14 mouse cellular contexts compared by ENCODE assay signal in the genomic region with DNA sequence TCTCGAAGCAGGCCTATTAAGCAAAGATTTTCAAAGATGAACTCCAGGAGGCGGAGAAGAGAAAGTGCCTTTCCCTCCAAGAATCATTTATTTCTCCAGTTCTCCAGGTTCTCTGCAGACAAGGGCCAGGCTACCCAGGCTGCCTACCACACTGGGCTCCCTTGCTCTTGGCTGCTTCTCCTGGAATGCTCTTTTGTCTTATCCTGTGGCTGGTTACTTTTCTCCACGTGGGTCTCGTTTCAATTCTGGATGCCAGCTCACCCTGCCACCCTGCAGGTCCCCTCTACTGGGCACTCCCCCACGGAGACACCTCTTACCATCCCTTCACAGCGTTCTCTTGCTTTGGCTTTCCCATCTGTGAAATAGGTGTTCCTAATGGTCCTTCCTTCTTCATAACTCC.
A peak's percentile ranks its signal among the peaks of the same experiment; 100 is the strongest.
DNase-seq lines count a peak whose midpoint lies in the region; ATAC-seq lines count a peak whose summit lies in the region.
"Had no signal": no experiment of that assay in that cellular context is flagged by ENCODE, and none has a peak within 500 bp of the region (broad histone marks: within the 10 kb centered on the region; RNA-seq: fewer than 3 reads in every experiment).

No protein-coding gene starts in this region.

- H3K27ac ChIP-seq in embryonic facial prominence, embryonic 10.5 days (replicated peaks), result peak overlapping the region; percentile 49
- H3K27ac ChIP-seq in heart, embryonic 14.5 days (replicated peaks in 1 of 2; ENCODE audit: control insufficient read depth in 1 of 2, insufficient read depth in 1 of 2, low read depth in 2 of 2, low read length in 2 of 2), result peak overlapping the region; percentile 23 to 85
- H3K27ac ChIP-seq in midbrain, embryonic 13.5 days, result 0 out of 2 replicates have a peak overlapping the region, but pooled peaks have one; percentile 35
- H3K27ac ChIP-seq: liver, embryonic 13.5 days had no signal

- peak; percentile 94 for DNase-seq in heart, adult 11 months
- no peak for DNase-seq in heart, postnatal 36 days
- no peak for DNase-seq in embryonic facial prominence, embryonic 10.5 days (ENCODE audit: low spot score)
- DNase-seq in layer of hippocampus, postnatal 36 days, result no peak
- DNase-seq in frontal cortex, postnatal 25 days (ENCODE audit: low spot score in 2 of 2), result no peak
- DNase-seq in adrenal gland, adult 2 months, result no peak
- DNase-seq: kidney, postnatal 14 days; liver, embryonic 13.5 days; lung, postnatal 36 days; thymus, adult 18-20 months had no signal

- H3K4me1 ChIP-seq in embryonic facial prominence, embryonic 10.5 days, result peaks cover 23% of the 10 kb centered on the region; the same call in 1 of the 2 replicates
- H3K4me1 ChIP-seq in heart, embryonic 14.5 days (ENCODE audit: control insufficient read depth in 2 of 2, insufficient read depth in 2 of 2, low read length in 2 of 2), result peaks cover 32% of the 10 kb centered on the region in 2 experiments
- H3K4me1 ChIP-seq in midbrain, embryonic 13.5 days (replicated peaks), result peaks cover 21% of the 10 kb centered on the region
- H3K4me1 ChIP-seq: liver, embryonic 13.5 days had no signal

- no peak overlapping the region for H3K4me3 ChIP-seq in embryonic facial prominence, embryonic 10.5 days
- no peak overlapping the region for H3K4me3 ChIP-seq in heart, embryonic 14.5 days (ENCODE audit: control insufficient read depth in 1 of 2, insufficient read depth in 1 of 2, low read depth in 1 of 2, low read length in 2 of 2)
- H3K4me3 ChIP-seq in midbrain, embryonic 13.5 days (replicated peaks), result no peak overlapping the region
- H3K4me3 ChIP-seq: liver, embryonic 13.5 days had no signal

- H3K9me3 ChIP-seq in embryonic facial prominence, embryonic 10.5 days, result no peaks in the 10 kb centered on the region
- peaks cover 3% of the 10 kb centered on the region; the same call in 1 of the 2 replicates for H3K9me3 ChIP-seq in heart, embryonic 14.5 days (ENCODE audit: control insufficient read depth, low read length)
- no peaks in the 10 kb centered on the region for H3K9me3 ChIP-seq in midbrain, embryonic 13.5 days
- H3K9me3 ChIP-seq: liver, embryonic 13.5 days had no signal

- H3K4me2 ChIP-seq in heart, embryonic 14.5 days (ENCODE audit: low read length), result no peak overlapping the region
- no peak overlapping the region for H3K4me2 ChIP-seq in midbrain, embryonic 13.5 days (replicated peaks)
- H3K4me2 ChIP-seq: liver, embryonic 13.5 days had no signal

- WGBS in embryonic facial prominence, embryonic 10.5 days, result 68% methylated on average over 6 of the region's 6 CpGs
- WGBS in heart, embryonic 14.5 days, result 58% methylated on average over 6 of the region's 6 CpGs
- 56% methylated on average over 6 of the region's 6 CpGs for WGBS in midbrain, embryonic 13.5 days

- H3K36me3 ChIP-seq in embryonic facial prominence, embryonic 10.5 days (replicated peaks), result no peaks in the 10 kb centered on the region
- H3K36me3 ChIP-seq in heart, embryonic 14.5 days (ENCODE audit: control insufficient read depth, insufficient read depth, low read length), result no peaks in the 10 kb centered on the region
- no peaks in the 10 kb centered on the region for H3K36me3 ChIP-seq in midbrain, embryonic 13.5 days
- H3K36me3 ChIP-seq: liver, embryonic 13.5 days had no signal

- H3K27me3 ChIP-seq in embryonic facial prominence, embryonic 10.5 days (replicated peaks; ENCODE audit: low read depth, poor library complexity, severe bottlenecking), result no peaks in the 10 kb centered on the region
- no peaks in the 10 kb centered on the region for H3K27me3 ChIP-seq in heart, embryonic 14.5 days (ENCODE audit: control insufficient read depth, insufficient read depth, low read length)
- H3K27me3 ChIP-seq in midbrain, embryonic 13.5 days, result no peaks in the 10 kb centered on the region
- H3K27me3 ChIP-seq: liver, embryonic 13.5 days had no signal

- ATAC-seq in heart, embryonic 14.5 days (ENCODE audit: insufficient number of reproducible peaks, insufficient read depth, low FRiP score, low read depth), result no peak
- ATAC-seq in midbrain, embryonic 13.5 days, result no peak
- ATAC-seq: activated CD4-positive, CD25-positive, alpha-beta regulatory T cell, adult 4 months; inflammation-experienced regulatory T-cells, adult 6 months had no signal

- peak overlapping the region; percentile 57; the same call in 1 of the 2 replicates for H3K9ac ChIP-seq in heart, embryonic 14.5 days (ENCODE audit: low read length)
- H3K9ac ChIP-seq in midbrain, embryonic 13.5 days (replicated peaks), result no peak overlapping the region
- H3K9ac ChIP-seq: liver, embryonic 13.5 days had no signal

- intact Hi-C loops in heart, postnatal 36 days (cut with DNase I), result no loop called here
